ENCODE assay signal across 18 mouse cellular contexts in the genomic region with DNA sequence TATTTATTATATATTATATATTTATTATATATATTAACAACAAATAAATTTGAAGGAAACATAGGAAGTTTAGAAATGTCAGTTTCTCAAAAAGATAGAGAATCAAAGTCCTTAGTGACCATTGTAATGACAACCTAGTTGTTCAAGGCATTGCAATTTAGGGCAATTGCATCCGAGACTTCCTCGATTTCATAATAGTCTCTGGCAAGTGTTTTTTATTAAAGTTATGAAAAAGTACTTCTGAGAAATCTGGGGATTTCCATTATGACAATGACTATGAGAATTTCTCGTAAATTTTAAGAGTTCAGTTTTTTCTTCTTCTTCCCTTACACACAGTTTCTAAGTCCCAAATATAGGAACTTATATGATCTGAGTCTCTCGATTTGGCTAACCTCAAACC. TPM values are rescaled to one million over a fixed set of nuclear protein-coding genes. Genes with fewer than 3 reads are reported as not detected.
DNase-seq lines count a peak whose midpoint lies in the region; ATAC-seq and TF ChIP-seq lines count a peak whose summit lies in the region.
"Had no signal": no experiment of that assay in that cellular context is flagged by ENCODE, and none has a peak within 500 bp of the region (broad histone marks: within the 10 kb centered on the region; RNA-seq: fewer than 3 reads in every experiment).

No protein-coding gene starts in this region.

- no peaks in the 10 kb centered on the region for H3K36me3 ChIP-seq in liver, postnatal 0 days (replicated peaks; ENCODE audit: insufficient read depth, low read length)
- H3K36me3 ChIP-seq in intestine, postnatal 0 days (ENCODE audit: control insufficient read depth, insufficient read depth) = no peaks in the 10 kb centered on the region
- H3K36me3 ChIP-seq: embryonic facial prominence, embryonic 10.5 days; embryonic facial prominence, embryonic 12.5 days; forebrain, embryonic 15.5 days had no signal

- H3K4me3 ChIP-seq in liver, postnatal 0 days (ENCODE audit: low read depth, low read length) = no peak overlapping the region
- no peak overlapping the region for H3K4me3 ChIP-seq in intestine, postnatal 0 days (ENCODE audit: low read depth, low read length)
- H3K4me3 ChIP-seq: embryonic facial prominence, embryonic 10.5 days; embryonic facial prominence, embryonic 12.5 days; forebrain, embryonic 13.5 days; forebrain, embryonic 15.5 days had no signal

- no peak overlapping the region for H3K9ac ChIP-seq in liver, postnatal 0 days (replicated peaks)
- no peak overlapping the region for H3K9ac ChIP-seq in intestine, postnatal 0 days (ENCODE audit: low read depth, low read length)
- H3K9ac ChIP-seq: embryonic facial prominence, embryonic 12.5 days; forebrain, embryonic 13.5 days; forebrain, embryonic 15.5 days; forebrain, postnatal 0 days had no signal

- no peaks in the 10 kb centered on the region for H3K4me1 ChIP-seq in liver, postnatal 0 days (ENCODE audit: insufficient read depth)
- H3K4me1 ChIP-seq in intestine, postnatal 0 days (replicated peaks; ENCODE audit: control insufficient read depth, insufficient read depth, low read length) = no peaks in the 10 kb centered on the region
- H3K4me1 ChIP-seq: embryonic facial prominence, embryonic 10.5 days; embryonic facial prominence, embryonic 12.5 days; forebrain, embryonic 15.5 days had no signal

- WGBS in liver, postnatal 0 days (ENCODE audit: insufficient replicate concordance) = 69% methylated on average over 4 of the region's 4 CpGs
- WGBS in intestine, postnatal 0 days = 92% methylated on average over 4 of the region's 4 CpGs

- no peak overlapping the region for H3K27ac ChIP-seq in liver, postnatal 0 days (ENCODE audit: low read depth)
- no peak overlapping the region for H3K27ac ChIP-seq in intestine, postnatal 0 days (ENCODE audit: low read depth, low read length)
- H3K27ac ChIP-seq: embryonic facial prominence, embryonic 10.5 days; embryonic facial prominence, embryonic 12.5 days; forebrain, embryonic 13.5 days; forebrain, embryonic 15.5 days had no signal

- H3K4me2 ChIP-seq in liver, postnatal 0 days (ENCODE audit: low read depth, low read length) = no peak overlapping the region
- no peak overlapping the region for H3K4me2 ChIP-seq in intestine, postnatal 0 days (replicated peaks; ENCODE audit: low read depth)
- H3K4me2 ChIP-seq: embryonic facial prominence, embryonic 12.5 days; forebrain, embryonic 13.5 days; forebrain, embryonic 15.5 days had no signal

- no peak for TF ChIP-seq CTCF in liver, postnatal 0 days (IDR thresholded peaks at IDR 0.05; ENCODE audit: low read depth)
- TF ChIP-seq CTCF in intestine, postnatal 0 days (IDR thresholded peaks at IDR 0.05; ENCODE audit: low read depth) = no peak

- no peak for TF ChIP-seq EP300 in liver, postnatal 0 days (IDR thresholded peaks at IDR 0.05; ENCODE audit: low read depth)

- no peaks in the 10 kb centered on the region for H3K9me3 ChIP-seq in liver, postnatal 0 days (ENCODE audit: low read length)
- H3K9me3 ChIP-seq in intestine, postnatal 0 days (ENCODE audit: control insufficient read depth) = no peaks in the 10 kb centered on the region
- H3K9me3 ChIP-seq: embryonic facial prominence, embryonic 10.5 days; embryonic facial prominence, embryonic 12.5 days; forebrain, embryonic 13.5 days; forebrain, embryonic 15.5 days had no signal

- no peaks in the 10 kb centered on the region for H3K27me3 ChIP-seq in liver, postnatal 0 days (ENCODE audit: insufficient read depth, low read length)
- H3K27me3 ChIP-seq in intestine, postnatal 0 days (replicated peaks; ENCODE audit: control insufficient read depth, insufficient read depth, low read length) = no peaks in the 10 kb centered on the region
- H3K27me3 ChIP-seq: embryonic facial prominence, embryonic 12.5 days; forebrain, embryonic 13.5 days; forebrain, embryonic 15.5 days; Patski had no signal

- DNase-seq in 3T3-L1 (ENCODE audit: low read depth, low spot score) (peak; percentile 36), adipocyte (ENCODE audit: low spot score) (peak; percentile 76)
- DNase-seq in liver, postnatal 0 days = no peak
- DNase-seq: adrenal gland, adult 2 months; adrenal gland, postnatal 10 days; cerebellum, adult 11 months; cerebellum, adult 2 months; cerebellum, adult 9-10 months; forebrain, postnatal 0 days had no signal

- peak; percentile 42; the same call in 1 of the 2 replicates for ATAC-seq in megakaryocyte, adult 5-6 weeks (ENCODE audit: poor library complexity, severe bottlenecking)
- no peak for ATAC-seq in liver, postnatal 0 days
- ATAC-seq in intestine, postnatal 0 days = no peak
- ATAC-seq: activated CD4-positive, CD25-positive, alpha-beta regulatory T cell, adult 4 months; forebrain, embryonic 13.5 days; forebrain, embryonic 15.5 days; forebrain, postnatal 0 days; Patski had no signal

RNA-seq across cellular contexts. Expression of a gene that starts 6.4 kb away (rescaled TPM):
- total RNA-seq in megakaryocyte, adult 5-6 weeks (2015) = 45.0 and 46.2 TPM in 2 replicates
- 35.5 and 36.0 TPM in 2 replicates for total RNA-seq in megakaryocyte, adult 5-6 weeks (2017)
- polyA plus RNA-seq in liver, postnatal 0 days (2015; fragmentation: Nextera tagmentation; extraction: Ambion mirVana) = 2.9 and 3.1 TPM in 2 replicates
- polyA plus RNA-seq in intestine, postnatal 0 days (2015; fragmentation: Nextera tagmentation; extraction: Ambion mirVana) = 2.0 and 2.1 TPM in 2 replicates
- total RNA-seq: MEL had no signal

RNA-seq across cellular contexts. Expression of a gene that starts 6.5 kb away (rescaled TPM):
- total RNA-seq in megakaryocyte, adult 5-6 weeks (2015) = 55.8 and 57.4 TPM in 2 replicates
- total RNA-seq in megakaryocyte, adult 5-6 weeks (2017) = 29.4 and 33.3 TPM in 2 replicates
- 1.5 and 1.8 TPM in 2 replicates for polyA plus RNA-seq in liver, postnatal 0 days (2015; fragmentation: Nextera tagmentation; extraction: Ambion mirVana)
- polyA plus RNA-seq in intestine, postnatal 0 days (2015; fragmentation: Nextera tagmentation; extraction: Ambion mirVana) = 6.2 and 6.7 TPM in 2 replicates
